Mouse (Mus musculus) heart, embryonic 14.5 days (tissue): ENCODE results near the gene Lrrc58. TPM values are rescaled to one million over a fixed set of nuclear protein-coding genes. Genes with fewer than 3 reads are reported as not detected.

Experiments used
- ATAC-seq: fragments of 200-750 bp; cut with Nextera tagmentation; 2 replicates; pipeline ENCODE4 v1.8.0; 2017; ENCODE audit warnings: low read depth, moderate TSS enrichment; ENCODE audit not compliant: insufficient number of reproducible peaks, insufficient read depth, low FRiP score
- H3K27ac ChIP-seq, 2 experiments: fragments of 200-500 bp in 1 of 2; fragments of 300-500 bp in 1 of 2; sonication (generic) in 1 of 2; replicated peaks in 1 of 2; 2 replicates each; pipeline ENCODE4 v1.5.1; 2012 to 2014; ENCODE audit warnings: low read depth in 2 of 2, low read length in 2 of 2, control low read depth in 1 of 2, mild to moderate bottlenecking in 1 of 2, mixed read lengths in 1 of 2; ENCODE audit not compliant: control insufficient read depth in 1 of 2, insufficient read depth in 1 of 2
- H3K27me3 ChIP-seq: fragments of 300-500 bp; sonication (generic); 2 replicates; pipeline ENCODE4 v1.6.1; 2014; ENCODE audit warnings: mild to moderate bottlenecking, low read length, control low read depth; ENCODE audit not compliant: control insufficient read depth, insufficient read depth
- H3K36me3 ChIP-seq: fragments of 300-500 bp; sonication (generic); 2 replicates; pipeline ENCODE4 v1.6.1; 2014; ENCODE audit warnings: mild to moderate bottlenecking, control low read depth, low read length, mixed read lengths; ENCODE audit not compliant: control insufficient read depth, insufficient read depth
- H3K4me1 ChIP-seq, 2 experiments: fragments of 200-500 bp in 1 of 2; fragments of 300-500 bp in 1 of 2; sonication (generic) in 1 of 2; 2 replicates each; pipeline ENCODE4 v1.6.1; 2012 to 2014; ENCODE audit warnings: low read length in 2 of 2, control low read depth in 1 of 2, mixed read lengths in 1 of 2; ENCODE audit not compliant: control insufficient read depth in 2 of 2, insufficient read depth in 2 of 2
- H3K4me2 ChIP-seq: fragments of 300-500 bp; sonication (generic); 2 replicates; pipeline ENCODE4 v1.6.1; 2014; ENCODE audit warnings: mild to moderate bottlenecking, low read length
- H3K4me3 ChIP-seq, 2 experiments: fragments of 200-500 bp in 1 of 2; fragments of 300-500 bp in 1 of 2; sonication (generic) in 1 of 2; 2 replicates each; pipeline ENCODE4 v1.5.1; 2012 to 2014; ENCODE audit warnings: low read length in 2 of 2, mild to moderate bottlenecking in 2 of 2, control low read depth in 1 of 2, low read depth in 1 of 2, moderate library complexity in 1 of 2; ENCODE audit not compliant: control insufficient read depth in 1 of 2, insufficient read depth in 1 of 2
- H3K9ac ChIP-seq: fragments of 300-500 bp; sonication (generic); 2 replicates; pipeline ENCODE4 v1.6.1; 2014; ENCODE audit warnings: mild to moderate bottlenecking, low read length
- H3K9me3 ChIP-seq: fragments of 300-500 bp; sonication (generic); 2 replicates; pipeline ENCODE4 v1.6.1; 2016; ENCODE audit warnings: low read length, control low read depth; ENCODE audit not compliant: control insufficient read depth
- WGBS: fragments of 180-500 bp; shearing (Covaris S2); extraction: QIAGEN DNeasy Blood & Tissue Kit; methylation state at CpG from one replicate; pipeline ENCODE4 v1.1.7; 2014; 5-methylcytosine and 5-hydroxymethylcytosine counted together
- polyA plus RNA-seq: library from polyadenylated mRNA; unstranded; fragments of >200 nt; fragmentation: Nextera tagmentation; extraction: Ambion mirVana; gene quantifications from 2 replicates; pipeline ENCODE4 v1.2.1, GENCODE M21; 2014

Lrrc58 gene
- polyA plus RNA-seq, 1 experiment from 2014 or later: 42.6 TPM

GRCm38 (mm10) chr16:37869470-37870231 lies 1.5 kb downstream of the Lrrc58 start:
- H3K9me3 ChIP-seq: no peaks in the 10 kb centered on the region
- 13% methylated on average over 4 of the region's 4 CpGs for WGBS

GRCm38 (mm10) chr16:37871112-37871715 lies 3.0 kb downstream of the Lrrc58 start:
- Histone ChIP-seq H3K4me2 (peak overlapping the region; percentile 82; the same call in 1 of the 2 replicates), H3K4me1 (peaks cover 11 to 26% of the 10 kb centered on the region in 2 experiments), H3K27me3 (no peaks in the 10 kb centered on the region), H3K9ac (no peak overlapping the region), H3K27ac (no peak overlapping the region; a peak in 1 of 4 replicates), H3K9me3 (no peaks in the 10 kb centered on the region), H3K4me3 (no peak overlapping the region), H3K36me3 (no peaks in the 10 kb centered on the region)
- WGBS: 64% methylated on average over 4 of the region's 4 CpGs
- no peak for ATAC-seq

More at GRCm38 (mm10) chr16:37869470-37870231, 1.5 kb downstream of the Lrrc58 start:
- no peaks in the 10 kb centered on the region for H3K27me3 ChIP-seq
- H3K27ac ChIP-seq: peak overlapping the region; percentile 69 to 99
- H3K4me3 ChIP-seq: peak overlapping the region; percentile 61 to 98
- peak overlapping the region; percentile 99 for H3K9ac ChIP-seq
- H3K36me3 ChIP-seq: no peaks in the 10 kb centered on the region
- H3K4me2 ChIP-seq: peak overlapping the region; percentile 82
- H3K4me1 ChIP-seq: peaks cover 11 to 25% of the 10 kb centered on the region in 2 experiments
- ATAC-seq: no peak

GRCm38 (mm10) chr16:37874501-37875235 lies 6.5 kb downstream of the Lrrc58 start:
- 81% methylated on average over 4 of the region's 4 CpGs for WGBS
- Histone ChIP-seq H3K27me3 (no peaks in the 10 kb centered on the region), H3K4me2 (no peak overlapping the region), H3K9ac (no peak overlapping the region), H3K27ac (peak overlapping the region in 1 of 2 experiments; percentile 8; a peak in 2 of 4 replicates), H3K36me3 (peaks cover 30% of the 10 kb centered on the region), H3K4me3 (no peak overlapping the region), H3K9me3 (no peaks in the 10 kb centered on the region), H3K4me1 (peaks cover 8 to 29% of the 10 kb centered on the region in 2 experiments)
- no peak for ATAC-seq

- H3K9ac ChIP-seq: no peak overlapping the region
- H3K36me3 ChIP-seq: peaks cover 57% of the 10 kb centered on the region
- H3K27ac ChIP-seq: no peak overlapping the region
- ATAC-seq: no peak
- H3K4me3 ChIP-seq: no peak overlapping the region
- no peaks in the 10 kb centered on the region for H3K9me3 ChIP-seq
- H3K4me1 ChIP-seq: peaks cover 0 to 14% of the 10 kb centered on the region in 2 experiments; a peak in 3 of 4 replicates
- H3K4me2 ChIP-seq: no peak overlapping the region
- 95% methylated on average over 3 of the region's 3 CpGs for whole genome bisulfite sequencing
- no peaks in the 10 kb centered on the region for H3K27me3 ChIP-seq
Observed at GRCm38 (mm10) chr16:37877406-37877805, 9.2 kb downstream of the Lrrc58 start.

- no peak overlapping the region for H3K4me2 ChIP-seq
- H3K36me3 ChIP-seq: peaks cover 73% of the 10 kb centered on the region
- H3K4me1 ChIP-seq: peaks cover 0 to 14% of the 10 kb centered on the region in 2 experiments; a peak in 3 of 4 replicates
- H3K27me3 ChIP-seq: no peaks in the 10 kb centered on the region
- no peak overlapping the region for H3K27ac ChIP-seq
- H3K9ac ChIP-seq: no peak overlapping the region
- H3K9me3 ChIP-seq: no peaks in the 10 kb centered on the region
- H3K4me3 ChIP-seq: no peak overlapping the region
- no peak for ATAC-seq
- WGBS: 90% methylated on average over 7 of the region's 7 CpGs
Observed at GRCm38 (mm10) chr16:37878951-37879505, 10.8 kb downstream of the Lrrc58 start.

GRCm38 (mm10) chr16:37879750-37880419 lies 11.7 kb downstream of the Lrrc58 start:
- H3K4me2 ChIP-seq: no peak overlapping the region
- peaks cover 0 to 14% of the 10 kb centered on the region in 2 experiments; a peak in 3 of 4 replicates for H3K4me1 ChIP-seq
- no peak overlapping the region for H3K4me3 ChIP-seq
- no peak overlapping the region for H3K27ac ChIP-seq
- no peak for ATAC-seq
- H3K27me3 ChIP-seq: no peaks in the 10 kb centered on the region
- 93% methylated on average over 4 of the region's 4 CpGs for WGBS
- no peaks in the 10 kb centered on the region for H3K9me3 ChIP-seq
- H3K9ac ChIP-seq: no peak overlapping the region
- H3K36me3 ChIP-seq: peaks cover 77% of the 10 kb centered on the region

GRCm38 (mm10) chr16:37881168-37881567 lies 13.0 kb downstream of the Lrrc58 start:
- no peak for ATAC-seq
- Histone ChIP-seq H3K4me1 (peaks cover 0 to 14% of the 10 kb centered on the region in 2 experiments; a peak in 3 of 4 replicates), H3K9me3 (no peaks in the 10 kb centered on the region), H3K4me2 (no peak overlapping the region), H3K27ac (no peak overlapping the region; a peak in 1 of 4 replicates), H3K4me3 (no peak overlapping the region), H3K9ac (no peak overlapping the region), H3K36me3 (peaks cover 77% of the 10 kb centered on the region), H3K27me3 (no peaks in the 10 kb centered on the region)
- WGBS: 54% methylated on average over 2 of the region's 2 CpGs
